Mouse (Mus musculus): ENCODE results near the gene Bcl6b. TPM values are rescaled to one million over a fixed set of nuclear protein-coding genes. Genes with fewer than 3 reads are reported as not detected.

Bcl6b gene
- polyA plus RNA-seq, 1 experiment: 5.6 TPM

GRCm38 (mm10) chr11:70193354-70194285, 36.0 kb downstream of the Bcl6b start:
- WGBS: 65% methylated on average over 11 of the region's 11 CpGs
- Histone ChIP-seq H3K4me3 (ENCODE audit: extremely low read depth, insufficient read depth, insufficient read length) (no peak overlapping the region), H3K4me1 (ENCODE audit: control insufficient read depth, insufficient read depth, insufficient read length) (no peaks in the 10 kb centered on the region; the same call in 1 of the 2 replicates), H3K27me3 (ENCODE audit: control insufficient read depth, insufficient read depth, low read length) (no peaks in the 10 kb centered on the region), H3K36me3 (ENCODE audit: control insufficient read depth, insufficient read depth, low read length) (no peaks in the 10 kb centered on the region), H3K27ac (ENCODE audit: insufficient read depth, low read length) (no peak overlapping the region)
- no peak for TF ChIP-seq CTCF (IDR thresholded peaks at IDR 0.05; ENCODE audit: extremely low read depth, insufficient read depth, insufficient read length, insufficient replicate concordance)
- no peak for TF ChIP-seq POLR2A (IDR thresholded peaks at IDR 0.05; ENCODE audit: low read depth, low read length)
- no peak for DNase-seq (ENCODE audit: low read depth in 1 of 2, low spot score in 2 of 2)

GRCm38 (mm10) chr11:70192157-70192556, 37.4 kb downstream of the Bcl6b start:
- WGBS: 72% methylated on average over 4 of the region's 4 CpGs
- no peak overlapping the region for H3K27ac ChIP-seq (ENCODE audit: insufficient read depth, low read length)
- H3K27me3 ChIP-seq (ENCODE audit: control insufficient read depth, insufficient read depth, low read length): no peaks in the 10 kb centered on the region
- no peak for DNase-seq (ENCODE audit: low read depth in 1 of 2, low spot score in 2 of 2)
- no peak overlapping the region for H3K4me3 ChIP-seq (ENCODE audit: extremely low read depth, insufficient read depth, insufficient read length)
- H3K36me3 ChIP-seq (ENCODE audit: control insufficient read depth, insufficient read depth, low read length): no peaks in the 10 kb centered on the region
- H3K4me1 ChIP-seq (ENCODE audit: control insufficient read depth, insufficient read depth, insufficient read length): no peaks in the 10 kb centered on the region; the same call in 1 of the 2 replicates
- TF ChIP-seq POLR2A (IDR thresholded peaks at IDR 0.05; ENCODE audit: low read depth, low read length) (no peak), CTCF (IDR thresholded peaks at IDR 0.05; ENCODE audit: extremely low read depth, insufficient read depth, insufficient read length, insufficient replicate concordance) (no peak)

DNA sequence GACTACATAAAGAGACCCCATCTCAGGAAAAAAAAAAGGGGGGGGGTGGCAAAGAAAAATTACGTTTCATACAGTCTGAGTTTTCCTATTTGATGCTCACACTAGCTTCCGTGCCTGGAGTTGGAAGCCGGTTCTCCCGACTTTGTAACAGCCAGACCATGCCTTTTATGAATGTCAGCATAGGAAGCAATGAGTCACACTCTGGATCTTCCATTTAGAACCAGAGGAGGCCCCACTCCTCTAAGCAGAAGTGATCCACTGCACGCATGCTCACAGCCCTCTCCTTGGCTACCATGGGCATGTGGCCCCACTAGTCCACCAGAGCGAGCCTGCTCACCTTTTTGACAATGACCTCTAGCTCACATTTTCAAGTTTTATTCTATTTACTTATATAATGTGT, 38.4 kb downstream of the Bcl6b start:
- Histone ChIP-seq H3K36me3 (ENCODE audit: control insufficient read depth, insufficient read depth, low read length) (no peaks in the 10 kb centered on the region), H3K27ac (ENCODE audit: insufficient read depth, low read length) (no peak overlapping the region), H3K4me1 (ENCODE audit: control insufficient read depth, insufficient read depth, insufficient read length) (no peaks in the 10 kb centered on the region; the same call in 1 of the 2 replicates), H3K27me3 (ENCODE audit: control insufficient read depth, insufficient read depth, low read length) (no peaks in the 10 kb centered on the region), H3K4me3 (ENCODE audit: extremely low read depth, insufficient read depth, insufficient read length) (no peak overlapping the region)
- DNase-seq (ENCODE audit: low read depth in 1 of 2, low spot score in 2 of 2): no peak
- TF ChIP-seq POLR2A (IDR thresholded peaks at IDR 0.05; ENCODE audit: low read depth, low read length) (no peak), CTCF (IDR thresholded peaks at IDR 0.05; ENCODE audit: extremely low read depth, insufficient read depth, insufficient read length, insufficient replicate concordance) (no peak)
- WGBS: 84% methylated on average over 6 of the region's 6 CpGs

DNA sequence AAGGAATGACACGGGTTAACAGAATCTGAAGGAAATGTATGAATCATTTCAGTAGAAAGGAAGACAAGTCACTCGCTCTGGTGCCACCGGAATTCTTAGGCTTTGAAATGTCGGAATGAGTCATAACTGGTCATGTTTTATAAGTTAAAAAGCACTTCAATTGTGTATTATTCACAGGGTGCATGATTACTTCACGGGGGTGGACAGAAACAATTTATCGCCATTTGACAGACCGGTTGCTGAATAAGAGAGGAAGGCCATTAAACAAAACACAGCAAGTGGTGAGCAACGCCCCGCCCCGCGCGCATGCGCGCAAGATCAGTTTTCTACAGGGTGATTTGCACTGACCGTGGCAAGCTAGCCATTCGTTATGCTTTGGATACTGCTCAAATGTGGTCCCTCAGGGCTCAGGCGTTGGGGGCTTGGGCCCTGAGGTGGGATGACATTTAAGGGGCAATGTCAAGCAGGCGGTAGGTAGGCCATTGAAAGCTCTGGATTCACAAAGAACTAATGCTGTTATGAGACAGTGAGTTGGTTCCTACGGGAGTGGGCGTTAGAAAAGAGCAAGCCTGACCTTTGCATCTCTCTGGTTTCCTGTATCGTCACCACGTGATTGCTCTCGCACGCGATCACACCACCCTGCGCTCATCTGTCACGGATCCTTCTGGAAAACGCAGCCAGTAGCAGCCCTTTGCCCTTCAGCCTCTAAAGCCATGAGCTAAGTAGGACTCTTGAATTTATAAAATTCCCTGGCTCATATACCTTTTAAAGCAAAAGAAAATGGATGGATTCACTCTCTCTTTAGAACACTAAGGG, 40.1 kb downstream of the Bcl6b start:
- Histone ChIP-seq H3K4me3 (ENCODE audit: extremely low read depth, insufficient read depth, insufficient read length) (no peak overlapping the region), H3K27me3 (ENCODE audit: control insufficient read depth, insufficient read depth, low read length) (no peaks in the 10 kb centered on the region), H3K27ac (ENCODE audit: insufficient read depth, low read length) (no peak overlapping the region), H3K4me1 (ENCODE audit: control insufficient read depth, insufficient read depth, insufficient read length) (no peaks in the 10 kb centered on the region; the same call in 1 of the 2 replicates), H3K36me3 (ENCODE audit: control insufficient read depth, insufficient read depth, low read length) (no peaks in the 10 kb centered on the region)
- DNase-seq (ENCODE audit: low read depth in 1 of 2, low spot score in 2 of 2): no peak
- TF ChIP-seq CTCF (IDR thresholded peaks at IDR 0.05; ENCODE audit: extremely low read depth, insufficient read depth, insufficient read length, insufficient replicate concordance) (no peak), POLR2A (IDR thresholded peaks at IDR 0.05; ENCODE audit: low read depth, low read length) (no peak)
- 91% methylated on average over 28 of the region's 28 CpGs for WGBS

- H3K27me3 ChIP-seq (ENCODE audit: control insufficient read depth, insufficient read depth, low read length): no peaks in the 10 kb centered on the region
- WGBS: 18% methylated on average over 7 of the region's 7 CpGs
- H3K4me1 ChIP-seq (ENCODE audit: control insufficient read depth, insufficient read depth, insufficient read length): no peaks in the 10 kb centered on the region; the same call in 1 of the 2 replicates
- no peak overlapping the region for H3K27ac ChIP-seq (ENCODE audit: insufficient read depth, low read length)
- no peak for TF ChIP-seq POLR2A (IDR thresholded peaks at IDR 0.05; ENCODE audit: low read depth, low read length)
- no peak for TF ChIP-seq CTCF (IDR thresholded peaks at IDR 0.05; ENCODE audit: extremely low read depth, insufficient read depth, insufficient read length, insufficient replicate concordance)
- no peak for DNase-seq (ENCODE audit: low read depth in 1 of 2, low spot score in 2 of 2)
- no peaks in the 10 kb centered on the region for H3K36me3 ChIP-seq (ENCODE audit: control insufficient read depth, insufficient read depth, low read length)
- H3K4me3 ChIP-seq (ENCODE audit: extremely low read depth, insufficient read depth, insufficient read length): no peak overlapping the region
These were observed 44.5 kb downstream of the Bcl6b start for GRCm38 (mm10) chr11:70185120-70185519.

GRCm38 (mm10) chr11:70180496-70180895, 49.1 kb downstream of the Bcl6b start:
- Histone ChIP-seq H3K27ac (ENCODE audit: insufficient read depth, low read length) (no peak overlapping the region), H3K4me3 (ENCODE audit: extremely low read depth, insufficient read depth, insufficient read length) (no peak overlapping the region), H3K4me1 (ENCODE audit: control insufficient read depth, insufficient read depth, insufficient read length) (no peaks in the 10 kb centered on the region), H3K27me3 (ENCODE audit: control insufficient read depth, insufficient read depth, low read length) (no peaks in the 10 kb centered on the region), H3K36me3 (ENCODE audit: control insufficient read depth, insufficient read depth, low read length) (no peaks in the 10 kb centered on the region)
- TF ChIP-seq CTCF (IDR thresholded peaks at IDR 0.05; ENCODE audit: extremely low read depth, insufficient read depth, insufficient read length, insufficient replicate concordance) (no peak), POLR2A (IDR thresholded peaks at IDR 0.05; ENCODE audit: low read depth, low read length) (no peak)
- 90% methylated on average over 4 of the region's 4 CpGs for WGBS
- DNase-seq (ENCODE audit: low read depth in 1 of 2, low spot score in 2 of 2): no peak

Measured in spleen, adult 2 months (tissue).